Mouse (Mus musculus): ENCODE data around the gene Gm10477.
"Not testable (repeated sequence)": the region's sequence is repeated elsewhere in the genome, so short reads cannot be mapped to it uniquely, and the experiment has no call there.

The Gm10477 gene

DNA sequence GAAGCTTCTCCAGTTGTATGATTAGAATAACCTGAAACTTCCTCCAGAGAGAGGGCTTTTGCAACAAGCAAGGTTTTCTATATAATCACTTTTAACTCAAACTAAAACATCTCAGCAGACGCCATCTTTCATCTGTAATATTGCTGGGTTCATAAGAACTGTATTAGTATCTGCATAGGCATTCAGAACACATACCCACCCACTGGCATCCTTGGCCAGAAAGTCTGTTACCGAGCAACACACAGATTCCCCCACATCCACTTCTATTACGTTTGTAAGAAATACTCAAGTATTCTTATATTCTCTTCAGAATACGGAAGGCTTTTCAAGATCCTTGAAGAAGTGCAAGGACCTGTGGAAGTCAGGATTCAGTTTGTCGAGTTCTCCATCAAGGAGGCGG lies at the start of gene Gm10477:
Gm10477 (plus strand) TSS at position 301 of the 400 bp plus-strand sequence.
- not testable (repeated sequence) for DNase-seq

DNA sequence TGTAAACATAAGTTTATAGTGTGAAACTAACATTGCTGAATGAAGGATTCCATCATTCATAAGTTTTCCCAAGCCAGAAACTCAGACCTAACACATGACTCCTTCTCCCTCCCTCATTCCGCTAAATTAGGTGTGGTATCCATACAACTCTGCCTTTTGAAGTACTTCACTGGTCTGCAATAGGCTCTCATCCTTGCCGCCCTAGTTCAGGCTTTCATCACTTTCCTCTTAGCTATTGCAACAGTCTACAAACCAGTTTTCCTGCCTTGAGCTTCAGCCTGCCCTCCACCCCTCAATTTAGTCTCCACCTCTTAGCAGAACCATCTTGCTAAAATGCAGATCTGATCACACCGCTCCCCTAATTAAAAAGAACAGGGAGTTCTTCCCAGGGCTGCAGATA lies 47.0 kb upstream of the Gm10477 start:
- no peak for DNase-seq

DNA sequence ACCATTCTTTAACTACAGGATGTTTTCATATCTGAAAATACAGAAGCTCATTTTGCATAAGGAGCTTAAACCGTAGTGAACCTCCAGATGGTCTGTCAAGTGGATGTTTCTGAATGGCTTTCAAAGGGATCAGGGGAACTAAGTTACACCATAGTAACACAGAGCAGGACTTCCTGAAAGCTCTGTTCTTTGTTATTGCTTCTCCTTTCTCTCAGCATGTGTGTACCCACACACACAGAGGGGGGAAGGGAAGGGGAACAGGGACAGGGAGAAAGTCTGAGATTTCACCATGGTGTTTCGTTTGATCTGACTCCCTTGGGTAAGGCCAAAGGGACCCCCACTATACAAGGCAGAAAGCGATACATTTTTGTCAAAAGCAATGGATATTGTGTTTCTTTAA lies 42.6 kb upstream of the Gm10477 start:
- DNase-seq = no peak

DNA sequence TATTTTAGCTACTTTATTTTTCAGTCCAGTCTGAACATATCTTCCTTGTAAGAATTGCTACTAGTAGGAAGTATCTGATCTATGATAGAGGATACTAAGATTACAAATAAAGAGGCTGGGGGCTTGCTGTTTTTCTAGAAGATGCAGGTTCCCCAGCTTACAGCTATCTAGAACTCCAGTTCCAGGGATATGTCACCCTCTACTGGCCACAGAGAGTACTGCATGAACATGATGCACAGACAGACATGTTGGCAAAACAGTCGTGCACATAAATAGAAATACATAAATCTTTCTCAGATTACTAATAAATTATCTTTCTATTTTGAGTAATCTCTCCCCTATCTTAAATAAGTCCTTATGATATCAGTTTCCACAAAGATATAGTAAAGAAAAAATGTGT lies 34.8 kb upstream of the Gm10477 start:
- peak; percentile 72 for DNase-seq

- DNase-seq = no peak
Measured at GRCm38 (mm10) chrX:56497241-56497640, 27.3 kb upstream of the Gm10477 start.

- DNase-seq = peak; percentile 62
Measured at GRCm38 (mm10) chrX:56531266-56531665, 6.7 kb downstream of the Gm10477 start.

DNA sequence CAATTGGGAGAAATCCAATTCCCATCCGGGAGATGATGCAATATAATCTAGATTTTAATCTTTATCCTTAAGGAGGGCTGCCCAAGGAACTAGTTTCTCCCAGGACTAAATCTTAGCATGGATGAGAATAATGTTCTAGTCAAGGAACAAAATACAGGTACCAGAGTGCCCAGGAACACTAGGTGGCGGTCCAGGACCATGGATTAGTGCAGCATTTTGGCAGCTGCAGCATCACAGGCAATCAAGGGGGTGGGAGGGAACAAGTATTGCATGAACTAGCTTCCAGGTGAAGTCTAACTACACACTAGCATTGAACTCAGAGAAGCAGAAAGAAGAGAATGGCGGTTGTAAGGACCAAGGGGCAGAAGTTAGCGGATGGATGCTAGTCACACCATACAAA lies 12.6 kb downstream of the Gm10477 start:
- DNase-seq = peak; percentile 32

DNA sequence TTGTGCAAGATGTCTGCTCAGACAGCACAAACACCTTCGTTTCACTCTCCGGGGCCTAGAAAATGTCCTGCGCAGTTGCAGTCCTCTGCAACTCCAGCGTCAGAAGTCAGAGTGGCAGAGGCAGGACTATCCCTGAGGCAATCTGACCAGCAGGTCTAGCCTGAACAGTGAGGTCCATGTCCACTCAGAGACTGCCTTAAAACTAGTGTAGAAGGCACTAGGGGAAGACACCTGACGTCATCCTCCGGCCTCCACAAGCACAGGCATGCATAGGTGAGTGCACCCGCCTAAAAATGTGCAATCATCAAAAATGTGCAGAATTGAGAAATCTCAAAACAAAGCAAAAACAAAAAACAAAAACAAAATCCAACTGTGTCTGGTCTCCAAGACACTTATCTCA lies 25.0 kb downstream of the Gm10477 start, which contains the start of gene Gm648:
Gm648 (minus strand) TSS at position 101 of the 400 bp plus-strand sequence.
- DNase-seq = no peak

DNA sequence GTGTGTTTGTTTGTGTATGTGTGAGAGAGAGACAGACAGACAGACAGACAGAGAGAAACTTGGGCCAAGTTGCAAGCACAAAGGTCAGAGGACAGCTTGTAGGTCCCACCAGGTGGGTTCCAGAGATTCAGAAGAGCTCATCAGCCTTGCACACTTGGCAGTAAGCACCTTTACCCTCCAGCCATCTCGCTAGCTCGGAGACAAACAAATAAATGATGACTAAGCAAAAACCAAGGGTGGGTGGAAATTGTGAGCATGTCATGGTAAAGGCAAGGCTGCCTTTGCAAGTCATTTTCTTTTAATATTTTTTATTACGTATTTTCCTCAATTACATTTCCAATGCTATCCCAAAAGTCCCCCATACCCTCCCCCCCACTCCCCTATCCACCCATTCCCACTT lies 29.0 kb downstream of the Gm10477 start:
- DNase-seq = no peak

- peak; percentile 14 for DNase-seq
Measured at GRCm38 (mm10) chrX:56572465-56572864, 47.9 kb downstream of the Gm10477 start.

Data from kidney, postnatal 14 days (tissue).